Mouse (Mus musculus) fibroblast of lung, adult 2 months (primary cell): Measurements from ENCODE around the gene Fbxo8.
A peak's percentile ranks its signal among the peaks of the same experiment; 100 is the strongest.

ENCODE experiments used
- DNase-seq: peaks from one replicate; pipeline ENCODE4 v3.0.0-alpha.2; 2011; ENCODE audit warnings: low read depth

The Fbxo8 gene

GRCm38 (mm10) chr8:56611736-56612135, 60.8 kb downstream of the Fbxo8 start:
- no peak for DNase-seq

- no peak for DNase-seq
These were observed 63.3 kb downstream of the Fbxo8 start for GRCm38 (mm10) chr8:56614235-56614634.

GRCm38 (mm10) chr8:56615005-56615404, 64.1 kb downstream of the Fbxo8 start:
- peak; percentile 27 for DNase-seq

GRCm38 (mm10) chr8:56616260-56616659, 65.4 kb downstream of the Fbxo8 start:
- DNase-seq: no peak

GRCm38 (mm10) chr8:56617271-56617670, 66.4 kb downstream of the Fbxo8 start:
- DNase-seq: no peak

- DNase-seq: no peak
These were observed 68.2 kb downstream of the Fbxo8 start for GRCm38 (mm10) chr8:56619056-56619455.

- DNase-seq: no peak
These were observed 68.7 kb downstream of the Fbxo8 start for GRCm38 (mm10) chr8:56619571-56619970.

- no peak for DNase-seq
These were observed 69.8 kb downstream of the Fbxo8 start for GRCm38 (mm10) chr8:56620691-56621090.

- no peak for DNase-seq
These were observed 70.2 kb downstream of the Fbxo8 start for GRCm38 (mm10) chr8:56621093-56621492.

GRCm38 (mm10) chr8:56622470-56623024, 71.7 kb downstream of the Fbxo8 start:
- no peak for DNase-seq

- DNase-seq: no peak
These were observed 72.5 kb downstream of the Fbxo8 start for GRCm38 (mm10) chr8:56623346-56623745.

GRCm38 (mm10) chr8:56629160-56629559, 78.3 kb downstream of the Fbxo8 start:
- no peak for DNase-seq

- DNase-seq: no peak
These were observed 88.4 kb downstream of the Fbxo8 start for GRCm38 (mm10) chr8:56639277-56639676.
